Mouse (Mus musculus) megakaryocyte, embryonic 14.5 days (primary cell): ENCODE measurements around the gene Cd300c2. TPM values are rescaled to one million over a fixed set of nuclear protein-coding genes. Genes with fewer than 3 reads are reported as not detected.
A peak's percentile ranks its signal among the peaks of the same experiment; 100 is the strongest.

ENCODE experiments used
- H3K27me3 ChIP-seq: replicated peaks from 2 replicates; pipeline ENCODE3; 2012; ENCODE audit warnings: inconsistent platforms
- H3K36me3 ChIP-seq: replicated peaks from 2 replicates; pipeline ENCODE3; 2012; ENCODE audit warnings: low read length, inconsistent platforms, mixed read lengths
- H3K4me1 ChIP-seq: 2 replicates; pipeline ENCODE4 v1.6.1; 2012; ENCODE audit warnings: inconsistent platforms
- H3K4me3 ChIP-seq: replicated peaks from 2 replicates; pipeline ENCODE3; 2012; ENCODE audit warnings: moderate library complexity, mild to moderate bottlenecking, inconsistent platforms
- H3K9me3 ChIP-seq: 2 replicates; pipeline ENCODE4 v1.6.1; 2012; ENCODE audit warnings: inconsistent platforms
- FLI1 ChIP-seq: IDR thresholded peaks from 2 replicates; pipeline ENCODE4 v1.6.1; 2012; ENCODE audit warnings: low read length, inconsistent platforms, mixed read lengths
- GATA1 ChIP-seq: IDR thresholded peaks from 3 replicates; pipeline ENCODE4 v1.6.1; 2012; ENCODE audit warnings: mixed read lengths, low read length, inconsistent platforms, borderline replicate concordance
- polyA plus RNA-seq: library from polyadenylated mRNA; stranded (reverse); fragments of >175 nt; gene quantifications from 2 replicates; pipeline ENCODE4 v1.2.3, GENCODE M21; 2012; ENCODE audit warnings: low replicate concordance; ENCODE audit not compliant: insufficient read depth

Cd300c2 gene
- polyA plus RNA-seq, 1 experiment: 3.5 TPM

- Histone ChIP-seq H3K4me1 (peaks cover 61% of the 10 kb centered on the region), H3K27me3 (peaks cover 7% of the 10 kb centered on the region), H3K9me3 (no peaks in the 10 kb centered on the region), H3K4me3 (peak overlapping the region; percentile 82), H3K36me3 (no peaks in the 10 kb centered on the region)
- TF ChIP-seq FLI1 (no peak), GATA1 (no peak)
These were observed 36.4 kb downstream of the Cd300c2 start for GRCm38 (mm10) chr11:114965182-114965828.

GRCm38 (mm10) chr11:114960369-114960768 lies 41.3 kb downstream of the Cd300c2 start:
- Histone ChIP-seq H3K36me3 (no peaks in the 10 kb centered on the region), H3K27me3 (peaks cover 25% of the 10 kb centered on the region), H3K4me1 (peaks cover 66% of the 10 kb centered on the region), H3K4me3 (no peak overlapping the region), H3K9me3 (no peaks in the 10 kb centered on the region)
- TF ChIP-seq GATA1 (no peak), FLI1 (no peak)

Other genes with a start within 250 kb of the Cd300c2 start
- gene Kif19a, start 236.5 kb downstream of the Cd300c2 start, polyA plus RNA-seq: 2.7 and 4.2 TPM in 2 replicates
- gene Btbd17, start 205.9 kb downstream of the Cd300c2 start, polyA plus RNA-seq: 0.04 TPM in 1 of 2 replicates, not detected in the other
- not detected in 2 replicates for gene Gpr142, start 203.0 kb downstream of the Cd300c2 start, polyA plus RNA-seq
- gene Gprc5c, start 150.7 kb downstream of the Cd300c2 start, polyA plus RNA-seq: 3.2 and 4.8 TPM in 2 replicates
- gene Cd300a, start 111.8 kb downstream of the Cd300c2 start, polyA plus RNA-seq: 3.4 and 3.6 TPM in 2 replicates
- gene Cd300lb, start 67.5 kb downstream of the Cd300c2 start, polyA plus RNA-seq: 1.3 TPM in 1 of 2 replicates, not detected in the other
- gene Cd300c, start 32.7 kb downstream of the Cd300c2 start, polyA plus RNA-seq: not detected in 2 replicates
- 0.63 TPM in 1 of 2 replicates, not detected in the other for gene Cd300ld, start 12.0 kb downstream of the Cd300c2 start, polyA plus RNA-seq
- gene Cd300ld2, start 14.3 kb upstream of the Cd300c2 start, polyA plus RNA-seq: not detected in 2 replicates
- gene Cd300ld4, start 25.1 kb upstream of the Cd300c2 start, polyA plus RNA-seq: not detected in 2 replicates
- not detected in 2 replicates for gene Cd300ld5, start 35.9 kb upstream of the Cd300c2 start, polyA plus RNA-seq
- 1.1 TPM in 1 of 2 replicates, not detected in the other for gene Cd300ld3, start 46.5 kb upstream of the Cd300c2 start, polyA plus RNA-seq
- not detected in 2 replicates for gene Cd300e, start 60.3 kb upstream of the Cd300c2 start, polyA plus RNA-seq
- gene Rab37, start 89.6 kb upstream of the Cd300c2 start, polyA plus RNA-seq: 8.4 and 19.8 TPM in 2 replicates
- 1.2 and 3.4 TPM in 2 replicates for gene Cd300lf, start 132.1 kb upstream of the Cd300c2 start, polyA plus RNA-seq
- gene Slc9a3r1, start 161.5 kb upstream of the Cd300c2 start, polyA plus RNA-seq: 123 and 223 TPM in 2 replicates
- 9.2 and 14.1 TPM in 2 replicates for gene Tmem104, start 185.6 kb upstream of the Cd300c2 start, polyA plus RNA-seq
- gene Nat9, start 186.0 kb upstream of the Cd300c2 start, polyA plus RNA-seq: 23.4 and 27.1 TPM in 2 replicates